Mouse (Mus musculus): ENCODE results near the gene Ahcyl1.
"Not testable (repeated sequence)": the region's sequence is repeated elsewhere in the genome, so short reads cannot be mapped to it uniquely, and the experiment has no call there.

The Ahcyl1 gene

DNA sequence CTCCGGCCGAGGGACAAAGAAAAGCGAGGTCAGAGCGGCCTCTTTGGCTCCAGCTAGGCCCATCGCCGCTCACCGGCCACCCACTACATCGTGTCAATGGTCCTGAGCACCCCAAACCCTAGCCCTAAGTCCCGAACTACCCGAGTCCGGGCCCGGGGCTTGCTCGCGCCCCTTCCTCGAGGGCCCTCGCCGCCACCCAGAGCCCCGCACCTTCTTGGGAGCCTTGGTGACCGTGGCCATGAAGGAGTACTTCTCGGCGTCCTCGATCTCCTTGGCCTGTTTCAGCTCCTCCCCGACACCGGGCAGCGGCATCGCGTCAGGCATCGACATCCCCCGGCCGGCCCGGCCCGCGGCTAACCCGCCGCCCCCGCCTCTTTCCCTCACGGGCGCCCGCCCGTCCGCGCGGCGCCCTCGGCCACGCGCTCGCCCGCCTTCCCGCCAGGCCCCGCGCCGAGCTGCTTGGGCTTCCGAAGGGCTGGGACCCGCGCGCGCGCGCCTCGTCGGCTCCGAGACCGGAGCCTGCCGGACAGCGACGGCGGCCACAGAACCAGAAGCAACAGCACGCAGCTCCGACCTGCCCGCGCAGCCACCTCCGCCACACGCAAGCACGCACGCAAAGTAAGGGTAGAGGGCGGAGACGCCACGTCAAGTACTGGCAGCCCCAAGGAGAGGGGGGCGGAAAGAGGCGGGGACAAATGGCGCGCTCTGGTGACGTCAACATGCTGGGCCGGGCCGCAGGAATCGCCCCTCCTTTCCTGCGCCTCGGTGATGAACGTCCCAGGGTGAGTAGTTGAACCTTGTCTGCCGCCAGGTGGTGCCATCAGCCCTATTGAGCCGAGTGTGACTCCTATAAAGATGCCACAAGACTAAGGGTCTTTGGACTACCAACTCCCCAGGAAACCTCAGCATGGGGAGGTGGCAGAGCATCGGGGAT is at the start of gene Ahcyl1:
Ahcyl1 (minus strand) TSS at position 613 of the 934 bp plus-strand sequence.
- peak; percentile 94 for ATAC-seq (ENCODE audit: insufficient number of reproducible peaks, low FRiP score, low TSS enrichment)

DNA sequence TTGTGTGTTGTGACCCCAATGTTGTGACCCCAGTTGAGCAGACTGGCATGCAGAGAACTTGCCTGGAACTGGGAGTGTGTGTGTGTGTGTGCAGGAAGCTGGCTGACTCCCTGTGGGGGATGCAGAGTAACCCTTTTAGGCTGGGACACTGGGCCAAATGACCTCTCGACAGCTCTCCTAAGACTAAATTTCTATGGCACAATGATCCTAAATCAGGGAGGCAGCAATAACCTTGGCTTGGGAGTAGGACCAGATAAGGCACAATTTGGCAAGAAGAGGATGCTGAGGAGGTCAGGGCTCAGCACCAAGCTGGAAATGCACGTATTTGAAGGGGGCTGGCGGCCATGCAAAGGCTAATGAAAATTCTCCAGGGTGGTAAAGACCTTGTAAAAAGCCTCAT is 49.7 kb upstream of the Ahcyl1 start:
- no peak for ATAC-seq (ENCODE audit: insufficient number of reproducible peaks, low FRiP score, low TSS enrichment)

DNA sequence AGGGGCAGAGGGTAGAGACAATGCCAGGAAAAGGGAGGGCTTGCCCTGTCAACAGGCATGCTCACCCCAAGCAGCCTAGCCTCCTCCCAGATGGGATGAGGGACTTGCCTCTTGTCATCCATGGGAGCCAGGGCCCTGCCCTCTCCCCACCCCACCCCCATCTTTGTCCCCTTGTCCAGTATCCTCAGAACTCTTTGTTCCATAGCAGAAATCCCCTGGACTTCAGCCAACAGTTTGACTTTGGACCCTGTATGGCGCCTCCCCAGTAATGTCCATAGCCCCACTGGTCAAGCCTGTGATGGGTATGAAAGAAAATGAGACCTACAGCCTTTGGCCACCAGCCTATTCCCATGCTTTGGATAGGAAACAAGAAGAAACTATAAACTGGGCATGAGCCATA is 47.3 kb upstream of the Ahcyl1 start:
- no peak for ATAC-seq (ENCODE audit: insufficient number of reproducible peaks, low FRiP score, low TSS enrichment)

DNA sequence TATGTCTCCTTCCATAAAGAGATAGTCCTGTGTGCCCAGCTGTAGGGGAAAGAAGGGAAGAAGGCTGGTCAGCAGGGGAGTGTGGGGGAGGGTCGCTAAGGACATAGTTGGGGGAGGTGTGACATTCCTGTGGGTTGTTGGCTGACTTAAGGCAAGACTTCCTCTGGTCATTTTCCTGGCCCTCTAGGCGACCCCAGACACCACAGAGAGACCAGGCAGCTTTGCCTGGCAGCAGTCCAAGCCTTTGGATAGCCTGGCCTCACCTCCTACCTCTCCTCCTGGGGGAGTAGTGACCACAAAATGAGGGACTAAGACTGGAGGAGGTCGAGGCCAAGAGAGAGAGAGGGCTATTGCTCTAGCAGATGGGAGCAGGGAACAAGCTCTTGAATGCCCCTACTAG is 46.7 kb upstream of the Ahcyl1 start:
- ATAC-seq (ENCODE audit: insufficient number of reproducible peaks, low FRiP score, low TSS enrichment): no peak

DNA sequence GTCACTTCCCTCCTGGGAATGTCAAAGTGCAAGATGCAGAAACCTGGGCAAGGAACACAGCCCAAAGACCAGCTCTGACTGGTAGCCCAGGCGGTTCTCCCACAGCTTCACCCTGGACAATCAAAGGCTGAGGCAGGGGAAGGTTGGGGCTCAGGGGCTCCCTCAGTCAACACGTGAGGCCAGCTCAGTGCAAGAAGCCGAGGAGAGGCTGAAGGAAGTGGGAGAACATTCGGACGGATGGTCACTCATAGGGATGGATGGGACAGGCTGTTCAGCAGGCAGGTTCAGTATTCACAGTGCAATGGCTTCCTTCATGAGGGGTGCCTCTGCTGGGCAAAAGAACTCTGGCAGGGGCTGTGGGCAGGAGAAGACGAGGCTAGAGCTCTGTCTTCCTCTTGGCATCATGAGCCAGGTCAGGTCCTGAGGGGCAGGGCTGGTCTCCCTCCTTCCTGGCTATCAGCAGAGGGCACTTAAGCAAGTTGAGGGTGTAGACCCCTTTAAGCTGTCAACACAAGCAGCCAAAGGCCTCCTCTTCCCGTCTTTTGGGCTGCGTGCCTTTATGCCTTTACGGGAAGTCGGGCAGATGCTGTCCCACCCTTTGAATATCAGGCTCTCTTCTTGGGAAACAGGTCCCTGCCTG is 45.8 kb upstream of the Ahcyl1 start:
- no peak for ATAC-seq (ENCODE audit: insufficient number of reproducible peaks, low FRiP score, low TSS enrichment)

DNA sequence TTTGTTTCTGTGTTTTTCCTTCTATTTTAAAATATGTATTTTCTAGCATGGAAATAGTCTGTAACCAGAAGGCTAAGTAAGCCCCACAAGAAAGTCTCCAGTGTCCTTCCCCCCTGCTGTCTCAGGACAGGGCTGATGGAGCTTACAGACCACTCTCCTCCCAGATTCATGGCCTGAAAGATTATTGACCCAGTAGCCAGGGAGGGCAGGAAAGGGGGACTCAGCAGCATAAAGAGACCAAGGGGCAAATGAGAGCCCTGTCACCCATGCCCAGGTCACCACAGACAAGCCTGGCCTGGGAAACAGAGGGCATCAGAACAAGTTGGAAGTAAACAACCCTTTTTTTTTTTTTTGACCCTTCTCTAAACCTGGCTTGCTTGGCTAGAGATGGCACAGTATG is 45.0 kb upstream of the Ahcyl1 start:
- no peak for ATAC-seq (ENCODE audit: insufficient number of reproducible peaks, low FRiP score, low TSS enrichment)

DNA sequence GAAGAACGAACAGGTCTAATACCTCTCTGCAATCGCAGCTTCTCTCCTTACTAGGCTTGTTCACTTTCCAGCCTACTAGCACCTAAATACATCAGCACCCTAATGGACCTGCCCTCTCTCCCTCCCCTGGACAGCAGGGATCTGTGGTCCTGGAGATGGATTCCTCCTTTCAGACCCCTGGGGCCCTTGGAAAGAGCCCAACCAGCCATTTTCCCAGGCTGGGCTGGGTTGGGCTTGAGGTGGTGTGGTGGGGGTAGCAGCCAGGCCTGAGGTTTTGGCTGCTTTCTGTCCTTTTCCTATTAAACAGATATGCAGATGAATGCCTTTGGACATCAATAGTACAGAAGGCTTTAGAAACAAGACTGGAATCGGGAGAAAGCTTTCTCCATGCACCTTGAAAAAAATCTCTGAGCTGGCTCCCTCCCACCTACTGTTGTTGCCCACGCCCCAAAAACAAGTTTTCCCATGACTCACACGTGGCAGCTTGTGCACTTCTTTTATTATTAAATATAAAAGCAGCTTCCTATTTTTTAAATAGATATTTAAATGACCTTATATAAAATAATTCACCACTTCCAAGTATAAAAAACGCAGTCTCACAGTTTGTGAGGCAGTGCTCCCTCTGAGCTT is 44.3 kb upstream of the Ahcyl1 start:
- peak; percentile 12; the same call in 1 of the 2 replicates for ATAC-seq (ENCODE audit: insufficient number of reproducible peaks, low FRiP score, low TSS enrichment)

DNA sequence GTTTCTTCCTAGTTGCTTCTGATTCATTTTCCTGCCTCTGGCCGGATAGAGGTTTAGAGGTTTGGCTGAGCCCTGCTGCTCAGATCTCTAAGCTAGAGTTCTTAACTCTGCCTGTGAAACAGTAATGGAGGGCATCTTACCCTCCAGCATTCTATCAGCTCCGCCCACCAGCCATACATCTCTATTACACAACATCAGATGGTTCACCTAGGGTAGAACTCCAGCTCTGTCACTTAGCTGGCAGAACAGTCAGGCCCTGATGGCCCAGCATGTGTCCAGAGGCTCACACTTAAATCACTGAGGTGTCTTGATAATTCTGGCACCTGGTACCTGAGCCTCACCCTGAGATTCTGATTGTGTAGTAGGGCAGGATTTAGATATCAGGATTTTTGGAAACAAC is 43.6 kb upstream of the Ahcyl1 start:
- no peak for ATAC-seq (ENCODE audit: insufficient number of reproducible peaks, low FRiP score, low TSS enrichment)

DNA sequence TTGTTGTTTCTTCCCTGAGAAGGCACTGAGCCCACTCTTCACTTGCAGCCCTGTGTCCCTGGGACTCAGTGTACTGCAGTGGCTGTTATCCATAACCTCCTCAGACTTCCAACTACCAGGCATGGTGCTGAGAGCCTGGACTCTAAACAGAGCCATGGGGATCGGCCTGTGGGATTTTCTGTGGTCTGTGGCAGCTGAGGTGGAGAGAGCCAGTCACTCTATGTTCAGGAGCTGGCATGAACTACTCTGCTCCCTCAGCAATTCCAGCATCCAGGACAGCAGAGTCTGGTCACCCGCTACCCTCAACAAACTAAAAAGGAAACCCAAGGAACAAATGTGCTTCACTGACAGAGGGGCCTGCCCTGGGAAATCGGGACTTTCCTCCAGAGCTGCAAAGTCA is 43.1 kb upstream of the Ahcyl1 start:
- no peak for ATAC-seq (ENCODE audit: insufficient number of reproducible peaks, low FRiP score, low TSS enrichment)

DNA sequence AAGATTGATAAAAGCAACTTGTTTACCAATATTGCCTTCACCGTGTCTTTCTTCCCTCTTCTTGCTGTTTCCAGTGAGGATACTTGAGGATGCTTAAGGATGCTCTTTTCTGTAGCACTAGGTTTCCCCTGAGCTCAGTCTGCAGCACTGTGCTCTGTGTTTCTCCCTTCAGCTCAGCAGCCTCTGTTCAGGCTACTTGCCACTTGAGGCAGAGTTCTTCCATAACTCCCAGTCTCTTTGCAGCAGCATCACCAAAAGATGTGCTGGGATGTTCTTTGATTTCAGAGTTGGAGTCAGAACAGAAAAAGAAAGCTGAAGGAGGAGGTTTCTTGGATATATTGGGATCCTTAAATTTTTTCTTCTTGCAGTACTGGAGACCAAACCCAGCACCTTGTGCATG is 42.3 kb upstream of the Ahcyl1 start:
- no peak for ATAC-seq (ENCODE audit: insufficient number of reproducible peaks, low FRiP score, low TSS enrichment)

DNA sequence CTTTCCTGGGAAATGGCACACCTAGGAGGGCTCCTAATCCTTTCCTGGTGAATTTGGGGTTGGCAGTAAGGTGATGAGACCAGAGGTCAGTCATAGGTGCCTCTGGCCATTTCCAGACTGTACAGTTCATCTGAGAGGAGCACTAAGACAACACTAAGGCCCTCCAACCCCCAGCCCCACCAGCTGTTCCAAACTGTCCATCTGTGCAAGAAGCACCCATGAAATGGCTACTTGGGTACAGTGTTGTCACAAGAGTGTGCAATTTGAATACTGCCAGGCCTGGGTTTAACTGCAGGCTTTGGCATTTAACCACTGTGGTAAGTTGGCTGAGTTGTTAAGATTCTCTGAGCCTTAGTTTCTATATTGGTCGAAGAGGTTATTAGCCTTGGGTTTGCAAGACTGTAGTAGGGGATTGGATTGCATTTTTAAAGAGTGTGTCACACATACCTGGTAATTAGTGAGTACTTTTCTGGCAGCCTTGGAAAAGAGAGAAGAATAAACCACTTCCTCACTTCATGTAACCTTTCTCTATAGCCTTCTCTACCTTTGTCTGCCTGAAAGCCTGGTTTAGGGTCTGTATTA is 41.3 kb upstream of the Ahcyl1 start:
- no peak for ATAC-seq (ENCODE audit: insufficient number of reproducible peaks, low FRiP score, low TSS enrichment)

DNA sequence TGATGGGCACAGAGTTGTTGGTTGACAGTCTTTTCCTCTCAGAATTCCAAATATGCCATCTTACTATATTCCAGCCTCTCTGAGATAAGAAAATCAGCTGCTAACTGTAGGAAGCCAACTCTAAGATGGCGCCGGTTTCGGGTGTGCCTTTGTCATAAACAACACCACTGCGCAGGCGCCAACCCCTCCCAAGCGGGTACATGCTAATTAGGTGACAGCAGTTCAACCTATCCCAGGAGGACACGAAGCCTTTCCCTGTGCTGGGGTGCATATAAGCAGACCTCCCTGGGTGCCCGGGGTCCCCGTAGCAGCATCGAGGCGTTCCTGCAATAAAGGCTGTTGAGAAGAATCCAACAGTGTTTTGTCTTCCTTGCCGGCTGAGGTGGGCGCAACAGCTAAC is 39.3 kb upstream of the Ahcyl1 start:
- ATAC-seq (ENCODE audit: insufficient number of reproducible peaks, low FRiP score, low TSS enrichment): not testable (repeated sequence)

DNA sequence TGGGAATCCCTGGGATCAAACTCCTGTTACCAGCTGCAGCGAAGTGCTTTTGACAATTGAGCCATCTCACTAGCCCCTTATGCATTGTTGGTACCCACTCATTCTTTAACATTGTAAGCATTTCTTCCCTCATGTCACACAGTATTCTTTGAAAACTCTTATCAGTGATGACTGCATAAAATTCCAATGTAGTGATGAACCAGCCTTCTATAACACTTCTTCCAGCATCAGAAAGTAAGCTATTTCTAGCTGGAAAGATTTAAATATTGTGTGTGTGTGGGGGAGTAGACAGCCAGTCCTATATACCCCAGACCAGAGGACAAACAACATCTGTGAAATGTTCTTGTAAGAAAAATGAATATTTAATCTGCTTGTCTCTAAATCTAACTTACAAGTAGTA is 37.0 kb upstream of the Ahcyl1 start:
- no peak for ATAC-seq (ENCODE audit: insufficient number of reproducible peaks, low FRiP score, low TSS enrichment)

DNA sequence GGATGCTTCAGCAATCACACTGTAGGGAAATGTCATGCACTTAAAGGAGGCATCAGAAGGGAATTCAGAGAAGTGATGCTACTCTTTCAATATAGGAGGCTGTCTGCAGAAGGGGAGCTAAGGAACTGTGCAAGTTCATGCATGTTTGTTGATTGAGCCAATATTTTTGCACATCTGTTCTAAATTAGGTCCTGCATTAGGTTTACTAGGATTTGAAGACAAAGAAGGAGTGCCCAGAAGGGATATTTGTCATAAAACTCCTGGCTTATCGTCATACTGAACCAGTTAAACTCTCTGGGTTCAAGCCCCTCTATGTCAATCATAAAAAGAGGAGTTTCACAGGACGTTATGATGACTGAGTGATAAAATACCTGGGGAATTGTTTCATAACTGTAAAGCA is 33.9 kb upstream of the Ahcyl1 start:
- no peak for ATAC-seq (ENCODE audit: insufficient number of reproducible peaks, low FRiP score, low TSS enrichment)

DNA sequence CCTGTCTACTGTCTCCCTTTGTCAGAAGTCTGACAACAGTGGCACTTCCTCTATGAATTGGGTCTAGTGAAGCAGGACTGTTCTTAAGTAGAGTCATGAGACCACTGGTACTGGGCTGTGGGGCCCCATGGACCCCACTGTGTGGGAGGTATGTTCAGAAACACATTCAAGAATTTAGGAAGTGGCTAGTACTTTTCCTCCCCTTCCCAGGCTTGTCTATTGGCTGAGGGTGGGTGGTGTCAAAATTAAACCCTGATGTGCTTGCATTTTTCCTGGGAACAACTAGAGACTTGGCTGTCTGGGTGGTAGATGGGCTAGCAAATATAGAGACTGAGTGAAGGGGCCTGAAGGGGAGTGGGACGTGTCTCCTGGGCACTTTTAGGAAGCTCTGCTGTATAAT is 32.1 kb upstream of the Ahcyl1 start:
- no peak for ATAC-seq (ENCODE audit: insufficient number of reproducible peaks, low FRiP score, low TSS enrichment)

DNA sequence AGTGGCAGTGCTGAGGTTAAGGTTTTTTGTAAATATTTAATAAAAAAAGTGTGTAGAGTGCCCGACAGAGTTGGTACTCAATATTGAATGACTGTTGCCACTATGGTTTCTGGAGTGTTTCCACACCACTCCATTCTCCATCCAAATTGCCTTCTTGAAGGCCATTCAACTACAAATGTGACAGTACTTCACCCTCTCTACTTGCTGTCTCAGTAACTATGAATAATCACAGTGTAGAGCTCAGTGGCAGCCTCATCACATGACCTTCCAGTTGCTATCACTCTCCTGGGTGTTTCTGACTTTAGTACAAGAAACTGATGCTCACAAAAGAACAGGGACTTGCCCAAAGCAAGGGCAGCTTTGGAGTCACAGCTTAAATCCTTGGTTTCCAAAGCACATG is 19.6 kb upstream of the Ahcyl1 start:
- ATAC-seq (ENCODE audit: insufficient number of reproducible peaks, low FRiP score, low TSS enrichment): no peak

DNA sequence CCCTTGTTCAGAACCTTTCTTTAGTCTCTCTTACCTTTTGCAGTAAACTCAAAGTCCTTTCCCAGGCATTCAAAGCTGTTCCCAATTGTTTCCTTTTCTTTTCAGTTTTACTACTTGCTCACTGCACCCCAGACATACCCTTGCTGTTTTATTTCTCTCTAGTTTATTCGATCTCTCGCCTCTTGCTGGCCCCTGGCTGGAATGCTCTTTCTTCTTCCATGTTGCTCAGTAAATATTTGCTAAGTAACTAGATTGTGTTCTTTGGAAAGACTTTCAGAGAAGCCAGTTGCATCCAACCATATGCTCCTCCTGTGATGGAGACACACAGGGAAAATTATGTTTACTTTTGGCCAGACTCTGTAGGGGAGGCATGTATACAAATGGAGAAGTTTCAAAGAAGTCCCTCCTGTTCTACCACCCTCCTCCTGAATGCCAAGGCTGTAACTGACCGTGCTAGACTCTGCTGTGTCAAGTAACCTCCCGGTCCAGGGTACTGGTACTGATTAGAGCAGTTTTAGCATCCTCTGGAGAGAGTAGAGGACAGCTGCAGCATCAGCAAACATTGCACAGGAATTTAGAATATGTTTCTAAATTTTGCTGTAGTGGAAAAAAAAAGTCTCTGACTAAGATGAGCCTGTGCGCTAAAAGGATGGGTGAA is 18.0 kb upstream of the Ahcyl1 start:
- ATAC-seq (ENCODE audit: insufficient number of reproducible peaks, low FRiP score, low TSS enrichment): no peak

DNA sequence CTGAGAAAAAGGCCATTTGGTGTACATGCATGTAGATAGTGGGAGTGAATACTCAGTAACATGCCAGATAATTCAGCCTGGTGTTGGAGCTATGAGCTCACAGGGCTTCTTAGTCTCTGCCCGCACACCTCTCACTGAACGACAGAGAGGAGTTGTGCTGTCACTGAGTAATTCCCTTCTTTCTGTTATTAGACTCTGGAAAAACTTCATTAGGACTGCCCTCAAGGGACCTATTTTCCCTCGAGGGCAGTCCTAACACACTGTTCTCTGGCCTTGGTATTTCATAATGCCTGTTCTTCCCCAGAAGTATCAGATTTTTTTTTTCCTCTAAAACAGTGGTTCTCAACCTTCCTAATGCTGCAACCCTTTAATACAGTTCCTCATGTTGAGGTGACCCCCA is 15.7 kb upstream of the Ahcyl1 start:
- no peak for ATAC-seq (ENCODE audit: insufficient number of reproducible peaks, low FRiP score, low TSS enrichment)

DNA sequence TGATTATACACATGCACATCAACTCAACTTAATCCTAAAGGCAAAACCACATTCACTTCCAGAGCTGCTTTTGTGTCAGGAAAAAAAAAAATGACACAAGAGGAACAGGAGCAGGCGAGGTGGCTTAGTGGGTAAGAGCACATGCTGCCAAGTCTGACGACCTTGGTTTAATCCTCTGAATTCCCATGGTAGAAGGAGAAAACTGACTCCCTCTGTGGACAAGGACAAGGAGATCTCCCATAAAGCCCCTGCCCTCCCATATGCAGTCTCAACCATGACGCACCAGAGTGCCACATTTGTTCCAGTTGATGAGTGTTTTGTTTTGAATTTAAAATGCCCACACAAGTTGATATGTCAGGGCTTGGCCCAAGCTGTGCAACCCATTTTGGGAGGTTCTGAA is 12.8 kb upstream of the Ahcyl1 start:
- ATAC-seq (ENCODE audit: insufficient number of reproducible peaks, low FRiP score, low TSS enrichment): no peak

DNA sequence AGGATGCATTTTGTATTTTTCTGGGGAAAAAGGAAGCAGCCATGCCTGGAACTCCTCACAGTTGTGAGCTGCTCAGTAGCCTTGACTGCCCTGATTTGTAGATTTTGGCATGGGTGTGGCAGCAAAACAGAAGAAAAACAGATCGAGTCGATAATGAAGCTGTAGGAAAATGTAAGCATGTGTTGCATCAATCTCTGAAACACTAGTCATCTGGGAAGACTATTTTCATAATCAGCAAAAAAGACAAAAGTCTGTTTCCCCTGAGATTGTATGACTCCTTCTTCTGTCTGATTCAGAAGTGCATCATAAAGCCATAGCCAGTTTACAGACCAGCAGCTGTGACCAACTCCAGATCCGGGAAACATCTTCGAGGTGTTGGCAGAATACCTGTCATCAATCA is 10.9 kb upstream of the Ahcyl1 start:
- no peak for ATAC-seq (ENCODE audit: insufficient number of reproducible peaks, low FRiP score, low TSS enrichment)

DNA sequence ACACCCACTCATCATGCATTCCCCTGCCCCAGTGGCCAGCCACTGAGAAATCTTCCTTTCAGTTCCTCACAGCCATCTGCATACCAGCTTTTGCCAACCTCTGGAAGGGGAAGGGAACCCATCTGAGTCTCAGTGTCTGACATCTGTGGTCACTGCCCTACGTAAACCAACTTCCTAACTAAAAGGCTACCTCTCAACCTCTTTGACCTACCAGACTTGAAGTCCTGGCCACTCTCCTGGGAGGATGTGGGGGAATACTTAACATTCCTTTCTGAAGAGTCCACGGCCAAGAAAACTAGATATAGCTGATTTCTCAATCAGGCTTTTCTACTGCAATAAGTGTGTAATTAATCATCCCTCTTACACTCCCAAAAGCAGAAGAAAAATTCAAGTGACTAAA is 9.8 kb upstream of the Ahcyl1 start:
- ATAC-seq (ENCODE audit: insufficient number of reproducible peaks, low FRiP score, low TSS enrichment): no peak
